Mouse (Mus musculus): ENCODE measurements around the gene Bzw2.

The Bzw2 gene

DNA sequence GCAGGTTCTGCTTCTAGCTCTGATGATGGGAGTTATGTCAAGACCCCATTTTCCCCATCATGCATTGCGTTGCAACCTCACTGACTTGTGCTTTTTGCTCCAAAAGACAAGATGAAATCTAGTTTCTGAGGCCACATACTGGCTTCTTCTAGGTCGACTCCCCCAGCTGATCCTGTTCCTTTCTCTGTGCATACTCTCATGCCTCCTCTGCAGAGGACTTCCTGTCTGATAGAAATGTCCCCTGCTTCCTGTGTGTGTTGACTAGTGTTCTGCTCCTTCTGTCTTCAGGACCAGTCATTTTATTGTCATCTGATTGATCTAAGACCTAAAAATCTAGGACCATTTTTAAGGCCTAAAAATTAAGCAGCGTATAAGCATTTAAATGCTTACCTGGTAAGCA, 22.5 kb downstream of the Bzw2 start:
- DNase-seq (ENCODE audit: low read depth) = peak; percentile 13

GRCm38 (mm10) chr12:36134111-36134510, 23.8 kb downstream of the Bzw2 start:
- no peak for DNase-seq (ENCODE audit: low read depth)

GRCm38 (mm10) chr12:36133547-36133946, 24.3 kb downstream of the Bzw2 start:
- DNase-seq (ENCODE audit: low read depth) = no peak

- DNase-seq (ENCODE audit: low read depth) = peak; percentile 44
Observed at GRCm38 (mm10) chr12:36132668-36133067, 25.2 kb downstream of the Bzw2 start.

DNA sequence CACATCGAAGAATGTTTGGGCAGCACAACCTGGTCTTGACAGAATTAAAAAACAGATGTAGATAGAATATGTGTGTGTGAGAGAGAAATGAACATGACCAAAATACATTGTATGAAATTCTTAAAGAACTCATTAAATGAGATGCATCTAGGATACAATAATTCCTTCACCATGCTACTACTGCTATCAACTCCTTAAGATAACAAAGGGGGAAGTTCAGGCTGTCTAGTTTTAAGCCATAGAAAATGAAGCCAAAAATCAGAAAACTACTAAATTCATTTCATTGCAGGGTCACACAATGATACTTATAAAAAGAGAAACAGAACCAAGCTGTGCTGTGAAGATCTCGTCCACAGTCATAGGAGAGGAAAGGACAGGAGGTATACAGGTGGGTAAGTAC, 25.6 kb downstream of the Bzw2 start:
- no peak for DNase-seq (ENCODE audit: low read depth)

GRCm38 (mm10) chr12:36129826-36130225, 28.1 kb downstream of the Bzw2 start:
- no peak for DNase-seq (ENCODE audit: low read depth)

- no peak for DNase-seq (ENCODE audit: low read depth)
Observed at GRCm38 (mm10) chr12:36126049-36126448, 31.8 kb downstream of the Bzw2 start.

- no peak for DNase-seq (ENCODE audit: low read depth)
Observed at GRCm38 (mm10) chr12:36119244-36119643, 38.6 kb downstream of the Bzw2 start.

DNA sequence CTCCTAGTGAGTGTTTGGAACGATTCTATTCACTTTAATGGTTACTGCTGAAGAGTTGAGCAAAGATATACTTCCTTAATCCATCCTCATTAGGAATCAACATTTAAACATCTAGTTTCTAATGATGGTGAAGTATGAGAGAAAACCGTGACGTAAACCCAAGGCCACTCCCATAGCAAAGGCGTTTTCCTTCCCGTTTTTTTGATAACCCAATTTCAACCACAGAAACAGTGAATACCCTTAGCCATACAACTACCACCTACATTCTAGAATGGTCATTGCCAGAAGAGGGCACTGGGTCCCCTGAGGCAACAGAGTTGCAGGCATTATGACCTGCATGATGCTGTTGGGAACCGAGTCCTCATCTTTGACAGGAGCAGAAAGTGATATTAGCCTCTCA, 40.7 kb downstream of the Bzw2 start:
- peak; percentile 8 for DNase-seq (ENCODE audit: low read depth)

GRCm38 (mm10) chr12:36112081-36112480, 45.8 kb downstream of the Bzw2 start:
- DNase-seq (ENCODE audit: low read depth) = no peak

GRCm38 (mm10) chr12:36111110-36111509, 46.8 kb downstream of the Bzw2 start:
- no peak for DNase-seq (ENCODE audit: low read depth)

DNA sequence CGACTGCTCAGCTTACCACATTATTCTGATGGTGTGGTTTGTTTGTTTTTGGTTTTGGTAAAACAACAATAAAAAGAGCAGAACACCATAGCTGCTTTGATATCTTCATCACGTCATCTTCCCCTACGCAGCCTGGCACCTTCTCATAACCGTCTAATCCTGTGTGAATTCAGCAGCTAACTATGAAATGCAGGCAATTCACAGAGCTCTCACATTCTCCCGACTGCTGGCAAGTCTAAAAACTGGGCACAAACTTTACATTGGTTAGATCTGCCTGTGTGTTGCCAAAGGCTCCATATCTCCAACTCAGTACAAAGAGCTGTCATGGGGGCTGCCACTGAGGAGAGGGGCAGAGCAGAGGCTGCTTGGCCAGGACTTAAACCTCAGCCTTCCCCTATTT, 47.4 kb downstream of the Bzw2 start:
- DNase-seq (ENCODE audit: low read depth) = no peak

GRCm38 (mm10) chr12:36108442-36108841, 49.4 kb downstream of the Bzw2 start:
- DNase-seq (ENCODE audit: low read depth) = peak; percentile 11

GRCm38 (mm10) chr12:36103592-36103910, 54.3 kb downstream of the Bzw2 start:
- no peak for DNase-seq (ENCODE audit: low read depth)

DNA sequence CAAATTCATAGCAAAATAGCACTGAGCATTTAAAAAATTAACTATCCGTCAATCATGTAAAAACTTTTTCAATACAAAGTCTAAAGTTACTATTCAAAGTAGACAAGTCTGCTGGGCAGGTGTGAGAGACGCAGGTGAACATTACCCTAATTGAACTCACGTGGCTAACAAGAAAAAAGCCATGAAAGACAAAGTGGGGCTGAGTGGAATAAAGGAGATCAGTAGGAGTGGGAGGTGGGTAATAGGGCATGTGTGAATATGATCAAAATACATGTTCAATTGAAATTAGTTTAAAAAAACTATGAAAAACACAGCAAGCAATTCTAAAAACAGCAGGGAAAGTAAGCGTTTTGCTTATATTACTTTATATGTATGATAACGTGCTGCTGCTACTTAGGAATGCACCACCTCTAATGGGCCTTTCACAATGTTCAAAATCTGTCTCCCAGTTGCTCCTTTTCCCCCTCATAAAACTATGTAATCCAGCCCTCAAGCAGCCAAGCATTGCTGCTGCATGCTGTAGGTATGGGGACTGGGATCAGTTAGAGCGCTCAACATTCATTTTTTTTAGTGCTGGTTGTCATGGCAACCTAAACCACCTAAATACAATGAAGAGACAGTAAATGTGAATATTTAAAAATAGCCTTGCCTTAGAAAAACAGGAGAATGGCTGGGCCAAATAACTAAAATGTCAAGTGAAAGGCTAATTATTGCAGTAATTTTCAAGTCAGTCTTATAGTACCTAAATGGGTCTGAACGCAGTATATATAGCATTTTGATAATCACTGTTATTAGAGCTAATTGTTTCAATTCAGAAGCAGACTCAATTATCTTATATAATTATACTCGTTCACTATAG, 54.9 kb downstream of the Bzw2 start:
- DNase-seq (ENCODE audit: low read depth) = no peak

- no peak for DNase-seq (ENCODE audit: low read depth)
Observed at GRCm38 (mm10) chr12:36095371-36095880, 62.5 kb downstream of the Bzw2 start.

- DNase-seq (ENCODE audit: low read depth) = no peak
Observed at GRCm38 (mm10) chr12:36093081-36093670, 64.7 kb downstream of the Bzw2 start.

- DNase-seq (ENCODE audit: low read depth) = no peak
Observed at GRCm38 (mm10) chr12:36091964-36092363, 65.9 kb downstream of the Bzw2 start.

- no peak for DNase-seq (ENCODE audit: low read depth)
Observed at GRCm38 (mm10) chr12:36089221-36089620, 68.7 kb downstream of the Bzw2 start.

DNA sequence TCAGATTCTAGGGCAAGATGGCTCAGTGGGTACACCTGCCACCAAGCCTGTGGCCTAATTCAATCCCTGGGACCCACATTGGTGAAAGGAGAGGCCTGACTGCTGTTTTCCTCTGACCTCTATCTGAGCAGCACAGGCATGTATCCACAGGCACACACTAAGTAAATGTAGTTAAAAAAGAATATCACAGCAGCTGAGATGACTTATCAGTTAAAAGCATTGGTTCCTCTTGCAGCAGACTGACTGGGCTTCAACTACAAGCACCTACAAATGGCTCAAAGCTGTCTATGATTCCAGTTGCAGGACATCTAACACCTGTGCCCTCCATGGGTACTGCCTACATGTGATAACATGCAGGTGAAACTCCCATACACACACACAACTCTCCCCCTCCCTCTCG, 69.1 kb downstream of the Bzw2 start:
- no peak for DNase-seq (ENCODE audit: low read depth)

- DNase-seq (ENCODE audit: low read depth) = no peak
Observed at GRCm38 (mm10) chr12:36085380-36085779, 72.5 kb downstream of the Bzw2 start.

DNA sequence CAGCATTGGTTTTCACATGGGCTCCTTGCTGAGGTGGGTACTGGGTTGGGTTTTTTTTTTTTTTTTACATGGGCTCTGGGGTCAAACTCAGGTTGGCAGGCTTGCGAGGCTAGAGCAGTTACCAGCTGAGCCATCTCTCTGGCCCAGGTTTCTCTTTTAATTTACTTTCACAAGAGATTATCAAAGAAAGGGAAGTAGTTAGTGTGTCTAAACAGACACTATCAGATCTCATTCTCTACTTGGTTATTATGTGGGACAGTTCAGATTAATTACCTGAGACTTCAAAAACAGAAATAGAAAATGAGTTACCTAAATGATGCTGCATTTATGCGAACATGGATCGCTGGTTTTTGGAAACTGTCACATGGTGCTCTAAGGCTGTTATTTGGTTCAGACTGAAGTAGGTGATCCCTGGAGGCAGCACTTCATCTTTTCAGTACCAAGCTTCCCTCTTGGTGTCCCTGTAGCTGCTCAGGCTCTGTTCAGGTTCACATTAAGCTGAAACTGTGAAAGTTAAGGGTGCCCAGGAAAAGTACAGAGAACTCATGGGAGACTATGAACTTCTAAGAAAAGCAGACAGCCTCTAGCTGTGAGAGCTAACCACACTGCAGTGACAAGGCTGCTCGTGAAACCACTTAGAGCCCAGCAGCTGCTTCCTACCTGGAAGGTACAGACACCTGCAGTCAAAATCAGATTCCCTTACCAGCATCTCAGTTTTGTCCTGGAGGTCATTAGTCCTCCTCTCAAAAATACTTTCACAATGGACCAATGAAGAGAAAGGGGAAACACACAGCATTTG, 79.6 kb downstream of the Bzw2 start:
- no peak for DNase-seq (ENCODE audit: low read depth)

GRCm38 (mm10) chr12:36072860-36073259, 85.0 kb downstream of the Bzw2 start:
- no peak for DNase-seq (ENCODE audit: low read depth)
